Mouse (Mus musculus) ES-Bruce4 (cell line): ENCODE results near the gene Psmc3.

Source experiments
- CTCF ChIP-seq: IDR thresholded peaks from one replicate; pipeline ENCODE4 v1.8.1; 2011; ENCODE audit warnings: low read depth, low read length
- POLR2A ChIP-seq: IDR thresholded peaks from one replicate; pipeline ENCODE4 v1.8.1; 2011; ENCODE audit warnings: low read length; ENCODE audit not compliant: insufficient read depth

DNA sequence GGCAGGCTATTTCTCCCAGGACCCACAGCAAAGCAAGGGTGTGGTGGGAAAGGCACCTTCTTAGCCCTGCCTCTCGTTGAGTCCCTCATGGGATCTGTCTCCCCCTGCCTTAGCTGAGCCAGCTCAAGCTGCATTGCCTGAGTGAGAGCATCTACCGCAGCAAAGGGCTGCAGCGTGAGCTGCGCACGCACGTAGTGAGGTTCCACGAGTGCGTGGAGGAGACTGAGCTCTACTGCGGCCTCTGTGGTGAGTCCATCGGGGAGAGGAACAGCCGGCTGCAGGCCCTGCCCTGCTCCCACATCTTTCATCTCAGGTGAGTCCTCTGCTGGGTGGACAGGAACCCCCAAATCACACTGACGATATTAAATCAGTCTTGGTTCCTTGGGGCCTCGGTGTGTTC, 9.1 kb upstream of the Psmc3 start:
- TF ChIP-seq POLR2A, result no peak
- TF ChIP-seq CTCF, result no peak
